ENCODE assay signal across 13 mouse cellular contexts in the genomic region with DNA sequence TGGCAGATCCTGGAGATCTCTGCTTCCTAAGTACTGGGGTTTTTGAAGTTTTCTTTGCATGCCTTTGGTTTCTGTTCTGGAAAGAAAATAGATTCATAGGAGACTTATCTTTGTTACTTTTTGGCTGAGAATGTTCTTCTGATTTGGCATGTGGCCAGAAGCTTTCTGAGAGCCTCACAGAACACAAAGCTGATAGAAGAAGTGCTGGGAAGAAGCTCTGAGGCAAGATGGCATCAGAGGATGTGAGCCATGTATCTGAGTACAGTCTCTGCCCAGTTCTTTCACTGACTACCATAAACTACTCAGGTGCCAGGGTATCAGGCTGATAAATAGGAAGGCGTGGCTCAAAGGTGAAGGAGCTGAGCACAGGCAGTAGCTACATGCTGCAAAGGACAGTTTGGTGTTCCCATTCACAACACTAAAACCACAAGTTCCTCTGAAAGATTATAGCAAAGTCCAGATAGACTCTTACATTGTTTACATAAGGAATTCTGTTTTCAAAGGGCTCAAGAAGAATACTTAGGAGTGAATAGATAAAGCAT. TPM values are rescaled to one million over a fixed set of nuclear protein-coding genes. Genes with fewer than 3 reads are reported as not detected.
DNase-seq lines count a peak whose midpoint lies in the region; ATAC-seq and TF ChIP-seq lines count a peak whose summit lies in the region.
"Had no signal": no experiment of that assay in that cellular context is flagged by ENCODE, and none has a peak within 500 bp of the region (broad histone marks: within the 10 kb centered on the region; RNA-seq: fewer than 3 reads in every experiment).

No protein-coding gene starts in this region.

- H3K27ac ChIP-seq in heart, adult 2 months, result peak overlapping the region; percentile 24
- no peak overlapping the region for H3K27ac ChIP-seq in liver, adult 2 months (replicated peaks; ENCODE audit: insufficient read depth, low read depth, low read length)
- no peak overlapping the region for H3K27ac ChIP-seq in liver, postnatal 0 days (ENCODE audit: low read depth)
- H3K27ac ChIP-seq: limb, embryonic 12.5 days; midbrain, embryonic 12.5 days had no signal

- no peak for TF ChIP-seq EP300 in heart, adult 2 months (IDR thresholded peaks at IDR 0.05; ENCODE audit: insufficient read depth, low read depth, low read length)
- no peak for TF ChIP-seq EP300 in liver, postnatal 0 days (IDR thresholded peaks at IDR 0.05; ENCODE audit: low read depth)

- no peak for TF ChIP-seq POLR2A in heart, adult 2 months (IDR thresholded peaks at IDR 0.05; ENCODE audit: insufficient read depth, low read depth, low read length)
- TF ChIP-seq POLR2A in liver, adult 2 months (IDR thresholded peaks at IDR 0.05; ENCODE audit: extremely low read depth, insufficient read depth, low read length), result no peak

- no peak for TF ChIP-seq CTCF in heart, adult 2 months (IDR thresholded peaks at IDR 0.05)
- no peak for TF ChIP-seq CTCF in liver, adult 2 months (IDR thresholded peaks at IDR 0.05; ENCODE audit: low read depth, low read length)
- no peak for TF ChIP-seq CTCF in liver, postnatal 0 days (IDR thresholded peaks at IDR 0.05; ENCODE audit: low read depth)

- ATAC-seq in liver, postnatal 0 days, result no peak
- ATAC-seq in megakaryocyte-erythroid progenitor cell, adult 5-6 weeks (replicated peaks; ENCODE audit: low FRiP score, low TSS enrichment, poor library complexity, severe bottlenecking), result peak; percentile 67; the same call in 1 of the 2 replicates
- no peak for ATAC-seq in CD4-positive, CD25-positive, alpha-beta regulatory T cell, adult 4 months

- no peak for DNase-seq in heart, adult 2 months
- no peak for DNase-seq in heart, postnatal 4 days
- peak; percentile 34 for DNase-seq in liver, adult 2 months (ENCODE audit: extremely low read depth, low read depth, low spot score)
- DNase-seq in liver, postnatal 0 days, result no peak
- peak; percentile 24 for DNase-seq in Muller cell, postnatal 12 days (ENCODE audit: inconsistent ontology term)
- DNase-seq in cerebellum, postnatal 4 days (ENCODE audit: low spot score in 2 of 2), result no peak
- DNase-seq: cerebellum, adult 11 months; heart, adult 11 months; heart, postnatal 14 days had no signal

- WGBS in heart, adult 2 months, result 78% methylated on average over 1 of the region's 1 CpGs
- WGBS in liver, adult 2 months, result 89% methylated on average over 1 of the region's 1 CpGs
- WGBS in liver, postnatal 0 days (ENCODE audit: insufficient replicate concordance), result 72% methylated on average over 1 of the region's 1 CpGs

- H3K9ac ChIP-seq in heart, adult 2 months (ENCODE audit: low read depth, low read length), result no peak overlapping the region
- H3K9ac ChIP-seq in liver, adult 2 months (ENCODE audit: low read depth, low read length), result no peak overlapping the region
- H3K9ac ChIP-seq in liver, postnatal 0 days (replicated peaks), result no peak overlapping the region
- H3K9ac ChIP-seq: limb, embryonic 12.5 days; midbrain, embryonic 12.5 days had no signal

- H3K36me3 ChIP-seq in heart, adult 2 months (ENCODE audit: control insufficient read depth, insufficient read depth, low read length), result peaks cover 10% of the 10 kb centered on the region; the same call in 1 of the 2 replicates
- no peaks in the 10 kb centered on the region for H3K36me3 ChIP-seq in liver, adult 2 months (ENCODE audit: control insufficient read depth, insufficient read depth, low read length)
- H3K36me3 ChIP-seq in liver, postnatal 0 days (replicated peaks; ENCODE audit: insufficient read depth, low read length), result no peaks in the 10 kb centered on the region
- H3K36me3 ChIP-seq: limb, embryonic 12.5 days; midbrain, embryonic 12.5 days had no signal

- no peaks in the 10 kb centered on the region for H3K79me2 ChIP-seq in heart, adult 2 months (replicated peaks; ENCODE audit: control insufficient read depth, insufficient read depth, low read length)
- no peaks in the 10 kb centered on the region; the same call in 1 of the 2 replicates for H3K79me2 ChIP-seq in liver, adult 2 months (ENCODE audit: control insufficient read depth, insufficient read depth, low read length)

- intact Hi-C loops in heart, adult 2 months (cut with DNase I), result loop anchor here (2.0 kb wide), 1 partner anchor 15 kb away; no protein-coding TSS in a partner anchor

- H3K4me2 ChIP-seq in liver, postnatal 0 days (ENCODE audit: low read depth, low read length), result no peak overlapping the region
- H3K4me2 ChIP-seq: limb, embryonic 12.5 days; midbrain, embryonic 12.5 days had no signal

- H3K27me3 ChIP-seq in heart, adult 2 months (ENCODE audit: control insufficient read depth, insufficient read depth, low read length), result no peaks in the 10 kb centered on the region
- H3K27me3 ChIP-seq in liver, adult 2 months (ENCODE audit: control insufficient read depth, insufficient read depth, low read length), result no peaks in the 10 kb centered on the region
- H3K27me3 ChIP-seq in liver, postnatal 0 days (ENCODE audit: insufficient read depth, low read length), result no peaks in the 10 kb centered on the region
- H3K27me3 ChIP-seq: limb, embryonic 12.5 days; midbrain, embryonic 12.5 days had no signal

- H3K4me1 ChIP-seq in heart, adult 2 months (ENCODE audit: control insufficient read depth, insufficient read depth, low read length), result peaks cover 6% of the 10 kb centered on the region
- H3K4me1 ChIP-seq in liver, adult 2 months (ENCODE audit: control insufficient read depth, insufficient read depth, low read length), result peaks cover 6% of the 10 kb centered on the region
- peaks cover 8% of the 10 kb centered on the region for H3K4me1 ChIP-seq in liver, postnatal 0 days (ENCODE audit: insufficient read depth)
- H3K4me1 ChIP-seq: limb, embryonic 12.5 days; midbrain, embryonic 12.5 days had no signal

- H3K4me3 ChIP-seq in heart, adult 2 months, result no peak overlapping the region
- H3K4me3 ChIP-seq in liver, adult 2 months (ENCODE audit: insufficient read depth, low read depth, low read length), result no peak overlapping the region
- H3K4me3 ChIP-seq in liver, postnatal 0 days (ENCODE audit: low read depth, low read length), result no peak overlapping the region
- H3K4me3 ChIP-seq: limb, embryonic 12.5 days; midbrain, embryonic 12.5 days had no signal

- H3K9me3 ChIP-seq in liver, postnatal 0 days (ENCODE audit: low read length), result no peaks in the 10 kb centered on the region
- H3K9me3 ChIP-seq: limb, embryonic 12.5 days; midbrain, embryonic 12.5 days had no signal

RNA-seq across cellular contexts. Expression of a gene that starts 52.4 kb away (rescaled TPM):
- total RNA-seq in heart, adult 2 months (2021), result 10 to 100 TPM; 42.8 to 44.9 TPM
- polyA plus RNA-seq in heart, adult 2 months (2012; rRNA removed), result 14.3 and 34.5 TPM in 2 replicates
- 10 to 100 TPM; 41.9 to 45.6 TPM for total RNA-seq in heart, postnatal 4 days (2021)
- 4.2 and 5.6 TPM in 2 replicates for total RNA-seq in liver, adult 2 months (2014; rRNA removed)
- 1.4 and 1.7 TPM in 2 replicates for polyA plus RNA-seq in liver, adult 2 months (2012; rRNA removed)
- polyA plus RNA-seq in liver, postnatal 0 days (2015; fragmentation: Nextera tagmentation; extraction: Ambion mirVana), result 2.4 and 2.8 TPM in 2 replicates
- 10.6 and 16.4 TPM in 2 replicates for total RNA-seq in megakaryocyte-erythroid progenitor cell, adult 5-6 weeks (2014; fragmentation: Nextera tagmentation)
- 18.9 and 19.7 TPM in 2 replicates for total RNA-seq in megakaryocyte-erythroid progenitor cell, adult 5-6 weeks (2017)
- 10 to 100 TPM; 19.6 to 28.7 TPM for polyA plus RNA-seq in CD4-positive, CD25-positive, alpha-beta regulatory T cell, adult 4 months (2017; shearing (Covaris generic))

Comparison
In these comparisons a context has a peak if more than half of its experiments do, and no peak if none do; other contexts are left out.
1. DNase-seq: peak in liver, adult 2 months (single experiment) and Muller cell, postnatal 12 days (single experiment); none in heart, adult 2 months (0 of 2), heart, postnatal 4 days (single experiment), liver, postnatal 0 days (single experiment) and cerebellum, postnatal 4 days (0 of 2).